Mouse (Mus musculus): Measurements from ENCODE around the gene Atg16l2.
A peak's percentile ranks its signal among the peaks of the same experiment; 100 is the strongest.

Atg16l2 gene

DNA sequence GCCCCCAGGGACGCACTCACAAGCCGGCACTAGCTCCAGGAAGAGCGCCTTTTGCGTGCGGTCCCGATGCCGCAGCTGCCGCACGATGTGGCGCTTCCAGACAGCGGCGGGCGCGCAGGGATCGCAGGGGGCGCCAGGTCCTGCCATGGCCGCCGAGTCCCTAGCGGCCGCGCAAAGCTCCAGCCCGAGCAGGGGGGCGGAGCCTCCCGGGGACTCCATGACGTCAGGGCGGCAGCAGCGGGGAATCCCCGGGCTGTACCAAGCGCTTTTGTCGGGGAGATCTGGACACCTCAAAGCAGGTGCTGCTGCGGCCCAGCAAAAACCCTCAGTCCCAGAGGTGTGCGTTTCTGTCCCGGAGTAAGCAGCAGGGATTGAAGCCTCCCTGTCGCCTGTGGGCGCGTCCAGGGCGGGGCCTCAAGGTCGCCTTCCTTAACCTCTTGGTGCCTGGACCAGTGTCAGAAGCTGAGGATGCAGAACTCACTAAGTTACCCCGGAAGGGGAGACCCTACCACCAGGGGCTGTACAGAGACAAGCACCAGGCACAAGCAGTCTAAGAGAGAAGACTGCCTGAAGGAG lies at the start of gene Atg16l2:
TSS of gene Atg16l2 (minus strand) at position 371 of the 576 bp plus-strand sequence.
- peak; percentile 87 to 90 for DNase-seq (ENCODE audit: low spot score in 2 of 2)

- peak; percentile 41 to 48 for DNase-seq (ENCODE audit: low spot score in 2 of 2)
Observed at GRCm38 (mm10) chr7:101349861-101350260, 47.8 kb upstream of the Atg16l2 start.

DNA sequence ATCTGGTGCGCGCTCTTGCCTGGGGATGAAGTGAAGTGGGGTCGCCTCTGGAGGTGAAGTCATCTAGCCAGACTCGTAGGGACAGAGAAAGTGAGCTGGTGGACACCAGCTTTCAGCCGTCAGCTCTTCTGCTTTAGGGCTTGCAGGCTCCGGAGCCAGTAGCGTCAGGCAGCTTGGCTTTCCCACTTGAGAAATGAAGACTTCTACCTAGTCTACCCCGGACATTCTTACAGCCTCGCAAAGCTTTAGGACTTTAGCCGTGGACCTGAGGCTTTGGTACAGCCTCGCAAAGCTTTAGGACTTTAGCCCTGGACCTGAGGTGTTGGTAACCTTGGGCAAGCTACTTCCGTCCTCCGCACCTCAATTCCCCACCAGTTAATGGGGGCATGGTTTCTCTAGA lies 46.3 kb upstream of the Atg16l2 start:
- DNase-seq (ENCODE audit: low spot score in 2 of 2), result no peak

GRCm38 (mm10) chr7:101347767-101348270 lies 45.8 kb upstream of the Atg16l2 start, which contains the start of gene Arap1:
TSS of gene Arap1 (plus strand) at chr7:101348067.
- no peak for DNase-seq (ENCODE audit: low spot score in 2 of 2)

GRCm38 (mm10) chr7:101346991-101347390 lies 44.9 kb upstream of the Atg16l2 start:
- DNase-seq (ENCODE audit: low spot score in 2 of 2), result no peak

DNA sequence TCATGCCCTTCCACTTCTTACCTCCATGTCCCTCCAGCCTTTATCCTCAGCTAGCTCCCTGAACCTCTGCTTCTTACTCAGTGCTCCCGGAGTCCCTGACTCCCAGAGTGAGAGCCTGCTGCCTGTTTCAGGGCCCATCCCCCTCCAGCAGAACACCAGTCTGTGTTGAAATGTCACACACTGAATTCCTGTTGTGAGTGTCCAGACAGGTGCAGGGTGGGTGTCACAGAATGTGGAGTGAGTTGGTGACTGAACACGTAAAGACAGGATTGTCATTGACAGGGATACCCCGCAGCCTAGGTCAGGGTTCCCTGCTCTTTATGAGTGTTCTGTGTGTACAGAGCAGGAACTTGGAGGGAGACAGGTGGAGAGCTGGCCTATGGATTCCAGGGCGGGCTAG lies 42.8 kb upstream of the Atg16l2 start:
- DNase-seq (ENCODE audit: low spot score in 2 of 2), result no peak

- no peak for DNase-seq (ENCODE audit: low spot score in 2 of 2)
Observed at GRCm38 (mm10) chr7:101343135-101343534, 41.1 kb upstream of the Atg16l2 start.

DNA sequence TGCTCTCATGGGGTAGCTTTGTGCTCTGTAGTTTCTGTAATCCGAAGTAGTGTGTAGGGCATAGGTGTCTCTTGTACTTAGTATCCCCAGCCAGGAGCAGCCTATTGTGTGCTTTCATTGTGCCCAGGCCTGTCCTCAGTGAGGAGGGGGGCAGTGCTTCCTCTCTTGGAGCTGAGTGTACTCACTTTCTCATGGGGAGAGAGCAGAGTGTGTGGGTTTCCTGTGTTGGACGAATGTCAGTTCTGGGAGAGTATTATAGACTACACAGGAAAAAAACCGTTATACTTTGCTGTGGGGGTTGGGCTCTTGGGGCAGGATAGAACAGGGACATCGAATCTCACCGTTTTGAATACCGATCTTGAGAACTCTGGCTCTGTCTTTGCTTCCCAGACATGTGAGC lies 39.4 kb upstream of the Atg16l2 start:
- no peak for DNase-seq (ENCODE audit: low spot score in 2 of 2)

DNA sequence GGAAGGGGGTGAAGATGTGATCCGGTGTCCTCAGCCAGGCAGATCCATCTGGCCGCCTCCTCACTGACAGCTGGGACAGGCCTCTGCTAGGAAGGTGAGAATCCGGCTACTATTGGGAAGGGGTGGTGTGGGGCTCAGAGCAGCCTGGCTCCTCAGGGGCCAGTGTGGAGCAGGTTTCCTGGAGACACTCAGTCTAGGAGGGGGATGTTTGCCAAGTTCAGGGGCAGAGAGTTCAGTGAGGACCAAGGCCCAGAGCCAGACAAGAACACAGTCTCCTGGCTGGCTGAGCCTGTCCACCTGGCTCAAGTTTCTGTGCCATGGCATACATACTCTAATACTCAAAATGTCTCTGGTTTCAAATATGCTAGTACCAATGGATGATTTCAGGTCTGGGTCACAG lies 35.4 kb upstream of the Atg16l2 start:
- DNase-seq (ENCODE audit: low spot score in 2 of 2), result no peak

- no peak for DNase-seq (ENCODE audit: low spot score in 2 of 2)
Observed at GRCm38 (mm10) chr7:101336686-101337085, 34.6 kb upstream of the Atg16l2 start.

DNA sequence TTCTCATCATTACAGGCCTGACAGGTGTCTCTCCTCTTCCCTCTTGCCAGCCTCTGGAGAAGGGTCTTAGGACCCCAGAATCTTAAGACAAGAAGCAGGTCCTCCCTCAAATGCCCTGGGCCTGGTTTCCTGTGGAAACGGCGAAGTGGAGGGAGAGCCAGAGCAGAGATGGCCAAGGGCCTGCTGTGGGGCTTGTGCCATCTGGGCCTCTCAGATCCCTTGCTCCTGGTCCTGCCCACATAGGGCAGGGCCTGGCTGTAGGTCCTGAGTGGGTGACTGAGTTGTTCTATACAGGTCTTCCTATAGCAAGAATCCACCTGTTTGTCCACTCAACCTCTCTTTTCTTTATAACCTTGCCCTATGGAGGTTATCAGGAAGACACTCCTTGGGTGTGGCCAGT lies 33.2 kb upstream of the Atg16l2 start:
- DNase-seq (ENCODE audit: low spot score in 2 of 2), result no peak

DNA sequence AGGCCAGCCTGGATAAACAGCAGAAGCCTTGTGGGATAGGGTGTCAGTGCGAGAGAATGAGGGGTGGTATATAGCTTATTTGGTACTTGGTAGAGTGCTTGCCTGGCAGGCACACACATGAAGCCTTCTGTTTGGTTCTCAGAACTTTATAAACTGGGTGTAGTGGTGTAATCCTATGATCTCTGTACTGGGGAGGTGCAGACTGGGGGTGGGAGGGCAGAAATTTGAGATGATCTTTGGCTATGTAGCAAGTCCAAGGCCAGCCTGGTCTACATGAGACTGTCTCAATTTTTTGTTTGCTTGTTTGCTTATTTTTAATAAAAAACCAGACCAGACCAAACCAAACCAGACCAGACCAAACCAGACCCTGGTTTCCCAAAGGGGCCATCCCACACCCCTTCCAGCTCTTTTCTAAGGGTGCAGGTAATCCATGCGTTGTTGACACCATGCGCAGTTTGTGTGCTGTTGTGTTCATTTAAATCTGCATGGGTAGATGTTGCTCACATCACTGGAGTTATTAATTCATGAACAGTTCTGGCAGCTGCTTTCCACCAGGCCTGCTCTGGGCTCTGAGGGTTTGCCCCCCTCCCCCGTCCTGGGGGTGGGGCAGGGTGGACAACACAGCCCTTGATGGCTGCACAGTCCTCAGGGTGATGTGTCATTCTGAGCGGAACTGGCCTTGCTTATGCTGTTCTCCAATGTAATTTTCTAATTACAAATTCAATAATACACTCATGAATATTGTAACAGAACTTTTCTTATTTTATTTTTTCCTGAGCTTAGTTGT lies 30.2 kb upstream of the Atg16l2 start:
- no peak for DNase-seq (ENCODE audit: low spot score in 2 of 2)

DNA sequence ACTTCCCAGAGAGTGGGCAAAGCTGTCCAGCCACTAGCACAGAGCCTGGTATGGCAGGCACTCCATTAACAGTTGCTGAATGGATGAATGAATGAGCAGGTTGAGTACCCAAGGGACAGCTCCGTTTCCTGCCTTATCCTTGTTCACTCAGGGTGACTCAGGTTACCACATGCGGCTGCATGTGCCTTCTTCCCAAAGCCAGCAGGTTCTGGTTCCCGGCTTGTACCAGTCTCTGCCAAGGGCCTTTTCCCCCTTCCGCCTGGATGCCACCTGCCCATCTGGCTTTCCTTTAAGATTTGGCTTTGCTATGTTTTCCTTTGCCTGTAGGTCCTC lies 28.8 kb upstream of the Atg16l2 start:
- DNase-seq (ENCODE audit: low spot score in 2 of 2), result no peak

DNA sequence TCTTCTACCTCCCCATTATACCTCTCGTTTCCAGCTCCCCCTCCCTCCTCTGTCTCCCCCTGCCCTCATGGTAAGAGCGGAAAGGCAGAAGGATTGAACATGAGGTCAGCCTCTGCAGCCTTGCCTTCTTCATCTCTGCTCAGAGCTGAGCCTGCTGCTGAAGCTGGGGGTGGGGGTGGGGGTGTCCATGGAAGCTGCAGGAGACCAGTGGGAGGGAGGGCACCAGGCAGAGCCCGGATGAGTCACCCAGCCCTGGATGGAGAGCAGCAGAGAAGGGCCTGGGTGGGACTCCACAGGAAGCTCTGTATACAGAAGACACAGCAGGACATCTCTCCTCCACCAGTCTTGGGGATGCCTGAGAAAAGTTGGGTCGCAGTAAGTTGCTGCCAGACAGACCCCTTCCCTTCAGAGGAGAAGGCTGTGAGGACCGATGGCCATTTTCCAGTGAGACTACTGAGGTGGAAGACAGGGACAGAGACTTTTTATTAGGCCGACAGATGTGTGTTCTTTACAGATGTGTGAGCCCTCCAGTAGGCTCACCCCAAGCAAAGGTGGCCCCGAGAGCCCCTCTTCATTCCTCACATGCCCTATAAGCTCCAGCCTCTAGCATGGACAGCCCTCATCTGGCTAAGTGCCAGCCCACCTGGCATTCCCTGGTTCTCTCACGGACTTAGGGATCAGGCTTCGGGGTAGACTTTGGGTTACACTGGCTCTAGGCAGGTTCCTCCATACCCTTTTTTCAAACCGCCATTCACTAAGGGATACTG lies 28.2 kb upstream of the Atg16l2 start:
- DNase-seq (ENCODE audit: low spot score in 2 of 2), result no peak

DNA sequence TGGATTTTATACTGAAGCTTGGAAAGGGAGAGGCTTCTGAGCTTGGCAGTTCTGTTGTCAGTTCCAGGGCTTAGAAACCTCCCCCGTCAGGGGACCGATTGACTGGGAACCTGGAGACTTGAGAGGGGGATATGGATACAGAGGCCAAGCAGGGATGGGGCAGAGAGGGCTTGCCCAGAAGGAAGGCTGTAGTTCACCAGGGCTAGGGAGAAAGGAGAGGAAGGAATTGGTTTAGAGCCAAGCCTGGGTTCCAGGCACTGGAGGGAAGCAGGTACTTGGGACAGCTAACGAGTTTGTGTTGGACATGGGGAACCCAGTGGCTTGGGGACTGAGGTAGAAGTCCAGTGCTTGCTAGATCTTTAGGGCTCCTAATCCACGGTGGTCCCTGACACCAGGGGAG lies 27.6 kb upstream of the Atg16l2 start:
- DNase-seq (ENCODE audit: low spot score in 2 of 2), result no peak

- peak; percentile 70 to 79 for DNase-seq (ENCODE audit: low spot score in 2 of 2)
Observed at GRCm38 (mm10) chr7:101328621-101329158, 26.6 kb upstream of the Atg16l2 start.

GRCm38 (mm10) chr7:101327786-101328185 lies 25.7 kb upstream of the Atg16l2 start:
- DNase-seq (ENCODE audit: low spot score in 2 of 2), result no peak

DNA sequence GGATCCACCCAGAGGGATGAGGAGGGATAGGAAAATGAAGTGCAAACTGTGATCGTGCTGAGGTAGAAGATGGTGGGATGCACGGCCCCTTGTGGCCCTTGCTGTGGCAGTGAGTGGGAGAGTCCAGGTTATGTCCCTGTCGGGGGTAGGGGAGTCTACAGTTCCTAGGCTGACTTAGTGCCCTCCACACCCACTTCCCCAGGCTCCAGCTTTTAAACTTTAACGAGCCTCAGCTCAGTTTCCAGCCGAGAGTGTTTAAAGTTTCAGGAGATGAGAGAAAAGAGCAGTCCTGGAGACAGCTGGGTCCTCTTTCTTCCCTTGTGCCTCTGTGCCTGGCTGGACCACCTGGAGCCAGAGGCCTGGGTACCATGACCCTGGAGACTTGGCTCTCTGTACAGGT lies 25.2 kb upstream of the Atg16l2 start:
- no peak for DNase-seq (ENCODE audit: low spot score in 2 of 2)

- no peak for DNase-seq (ENCODE audit: low spot score in 2 of 2)
Observed at GRCm38 (mm10) chr7:101326006-101326405, 24.0 kb upstream of the Atg16l2 start.

DNA sequence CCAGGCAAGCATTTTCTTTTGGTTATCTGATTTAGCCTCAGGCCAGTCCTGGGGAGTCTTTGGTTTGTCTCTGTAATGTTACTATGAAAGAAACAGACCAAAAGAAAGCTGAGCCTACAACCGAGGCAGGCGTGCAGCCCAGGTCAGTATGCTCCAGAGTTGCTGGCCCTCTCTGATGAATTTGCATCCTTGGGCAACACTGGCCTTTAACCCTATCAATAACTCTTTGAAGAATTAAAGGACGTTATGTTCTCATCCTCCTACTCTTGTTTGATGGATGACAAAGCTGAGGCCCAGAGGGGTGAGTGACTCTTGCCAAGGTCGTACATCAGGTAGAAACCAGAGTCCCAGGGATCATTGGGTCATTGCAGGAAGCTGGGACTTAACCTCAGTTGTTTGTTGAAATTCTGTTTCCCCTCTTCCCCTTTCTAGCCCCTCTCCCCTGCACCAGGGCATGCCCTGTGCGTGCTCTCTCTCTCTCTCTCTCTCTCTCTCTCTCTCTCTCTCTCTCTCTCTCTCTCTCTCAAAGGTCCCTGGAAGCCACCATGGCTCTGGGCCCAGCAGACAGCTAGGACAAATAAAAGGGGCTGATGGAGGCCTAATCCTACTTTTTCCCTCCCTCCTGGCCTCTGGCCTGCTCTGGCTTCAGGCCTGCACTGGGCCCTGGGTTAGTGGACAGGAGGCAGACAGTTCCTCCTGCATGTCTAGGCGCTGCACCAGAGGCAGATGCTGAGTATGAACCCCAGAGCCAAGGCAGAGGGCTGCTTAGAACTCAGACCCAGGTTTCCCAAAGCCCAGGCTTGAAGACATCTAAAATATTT lies 22.3 kb upstream of the Atg16l2 start:
- no peak for DNase-seq (ENCODE audit: low spot score in 2 of 2)

DNA sequence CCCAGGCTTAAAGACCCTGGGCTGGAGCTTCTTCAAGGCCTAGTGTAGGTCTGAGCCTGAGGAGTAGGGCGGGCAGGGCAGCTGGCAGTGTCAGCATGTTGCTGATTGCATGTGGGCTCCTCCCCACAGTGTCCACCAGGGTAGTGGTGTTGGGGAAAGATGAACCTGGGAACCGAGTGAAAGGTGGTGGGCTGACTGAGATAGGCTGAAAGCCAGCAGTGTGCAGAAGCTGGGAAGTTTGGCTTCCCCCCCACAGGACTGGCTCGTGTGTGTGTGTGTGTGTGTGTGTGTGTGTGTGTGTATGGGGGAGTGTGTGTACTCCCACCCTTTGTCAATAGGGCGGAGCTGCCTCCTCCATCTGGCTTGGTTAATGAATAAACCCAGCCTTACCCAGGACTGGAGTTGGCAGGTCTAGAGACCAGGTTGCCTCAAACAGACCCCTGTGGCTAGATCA lies 21.1 kb upstream of the Atg16l2 start:
- DNase-seq (ENCODE audit: low spot score in 2 of 2), result no peak
